Mouse (Mus musculus) C2C12 (cell line): ENCODE results near the gene Tdg. TPM values are rescaled to one million over a fixed set of nuclear protein-coding genes. Genes with fewer than 3 reads are reported as not detected.

Experiments
- H3K27me3 ChIP-seq: one replicate; pipeline ENCODE4 v1.6.1; 2011; ENCODE audit not compliant: control insufficient read depth, insufficient read depth, insufficient read length
- H3K36me3 ChIP-seq: one replicate; pipeline ENCODE4 v1.6.1; 2011; ENCODE audit not compliant: control insufficient read depth, insufficient read depth
- H3K4me3 ChIP-seq: one replicate; pipeline ENCODE4 v1.5.1; 2011; ENCODE audit warnings: mild to moderate bottlenecking, control low read depth; ENCODE audit not compliant: poor library complexity, insufficient read depth, severe bottlenecking
- H3K79me2 ChIP-seq: one replicate; pipeline ENCODE4 v1.6.1; 2011; ENCODE audit not compliant: control insufficient read depth, insufficient read depth
- H3K79me3 ChIP-seq: one replicate; pipeline ENCODE4 v1.6.1; 2011; ENCODE audit warnings: low read depth, control low read depth
- H3ac ChIP-seq: one replicate; pipeline ENCODE3; 2011; ENCODE audit warnings: low read depth; ENCODE audit not compliant: control insufficient read depth, insufficient read length
- CEBPB ChIP-seq: IDR thresholded peaks from one replicate; pipeline ENCODE4 v1.6.1; 2011; ENCODE audit warnings: low read depth, mild to moderate bottlenecking, control low read depth, moderate library complexity
- CTCF ChIP-seq: IDR thresholded peaks from one replicate; pipeline ENCODE4 v1.5.1; 2011; ENCODE audit not compliant: control insufficient read depth, insufficient read depth, insufficient read length
- FOSL1 ChIP-seq: IDR thresholded peaks from one replicate; pipeline ENCODE4 v1.8.0; 2011; ENCODE audit warnings: mild to moderate bottlenecking, low read length; ENCODE audit not compliant: poor library complexity, insufficient read depth, severe bottlenecking
- MAX ChIP-seq: IDR thresholded peaks from one replicate; pipeline ENCODE4 v1.6.1; 2011; ENCODE audit warnings: mild to moderate bottlenecking, control low read depth
- MYOD1 ChIP-seq: IDR thresholded peaks from one replicate; pipeline ENCODE4 v1.6.1; 2011; ENCODE audit warnings: low read depth; ENCODE audit not compliant: control insufficient read depth, insufficient read length
- MYOG ChIP-seq: IDR thresholded peaks from one replicate; pipeline ENCODE4 v1.6.1; 2011; ENCODE audit not compliant: control insufficient read depth, insufficient read length; ENCODE audit errors: extremely low read depth
- USF1 ChIP-seq: IDR thresholded peaks from one replicate; pipeline ENCODE4 v1.6.1; 2011; ENCODE audit warnings: low read depth, mild to moderate bottlenecking, control low read depth, moderate library complexity
- polyA plus RNA-seq: library from polyadenylated mRNA; unstranded; fragments of >200 nt; fragmentation: generic; extraction: Trizol; gene quantifications from one replicate; pipeline ENCODE4 v1.2.1, GENCODE M21; 2012; ENCODE audit warnings: missing spikeins

The Tdg gene
- polyA plus RNA-seq, 1 experiment = 18.5 TPM

- H3K4me3 ChIP-seq = peak overlapping the region; percentile 21
- no peaks in the 10 kb centered on the region for H3K27me3 ChIP-seq
- H3K36me3 ChIP-seq = no peaks in the 10 kb centered on the region
- no peak overlapping the region for H3ac ChIP-seq
- no peaks in the 10 kb centered on the region for H3K79me2 ChIP-seq
- TF ChIP-seq FOSL1 (peak; percentile 86), CEBPB (no peak), MYOD1 (peak; percentile 14)
- no peaks in the 10 kb centered on the region for H3K79me3 ChIP-seq
Measured at GRCm38 (mm10) chr10:82689681-82690211, 60.1 kb downstream of the Tdg start.

- H3K4me3 ChIP-seq = peak within 1 kb of the TSS; percentile 21
- H3K27me3 ChIP-seq = no peaks in the 10 kb centered on the region
- peak within 1 kb of the TSS; percentile 8 for H3ac ChIP-seq
- TF ChIP-seq MYOD1 (peak; percentile 98), CTCF (no peak), MAX (peak; percentile 74), USF1 (no peak)
- no peaks in the 10 kb centered on the region for H3K79me2 ChIP-seq
- H3K36me3 ChIP-seq = no peaks in the 10 kb centered on the region
- H3K79me3 ChIP-seq = no peaks in the 10 kb centered on the region
Measured at GRCm38 (mm10) chr10:82690494-82690893, 60.9 kb downstream of the Tdg start, which contains the start of gene Glt8d2. Gene Glt8d2 (minus strand): TSS chr10:82690650.

- Histone ChIP-seq H3K79me3 (peaks cover 12% of the 10 kb centered on the region), H3K79me2 (peaks cover 19% of the 10 kb centered on the region), H3ac (no peak within 1 kb of the TSS), H3K27me3 (no peaks in the 10 kb centered on the region), H3K4me3 (no peak within 1 kb of the TSS), H3K36me3 (no peaks in the 10 kb centered on the region)
- TF ChIP-seq MAX (no peak), MYOG (no peak), CTCF (no peak), FOSL1 (no peak)
Measured at GRCm38 (mm10) chr10:82695956-82696355, 66.3 kb downstream of the Tdg start, which contains the start of gene Hcfc2. Gene Hcfc2 (plus strand): TSS chr10:82696160.

- peaks cover 24% of the 10 kb centered on the region for H3K79me2 ChIP-seq
- TF ChIP-seq MAX = no peak
- no peak overlapping the region for H3K4me3 ChIP-seq
- no peak overlapping the region for H3ac ChIP-seq
- H3K79me3 ChIP-seq = peaks cover 12% of the 10 kb centered on the region
- H3K27me3 ChIP-seq = no peaks in the 10 kb centered on the region
- H3K36me3 ChIP-seq = peaks cover 5% of the 10 kb centered on the region
Measured at GRCm38 (mm10) chr10:82696453-82697079, 66.9 kb downstream of the Tdg start.

- H3K27me3 ChIP-seq = no peaks in the 10 kb centered on the region
- H3K79me2 ChIP-seq = peaks cover 24% of the 10 kb centered on the region
- no peak overlapping the region for H3K4me3 ChIP-seq
- peaks cover 14% of the 10 kb centered on the region for H3K36me3 ChIP-seq
- TF ChIP-seq MAX (no peak), FOSL1 (no peak), MYOG (no peak), CTCF (no peak), MYOD1 (no peak), USF1 (no peak), CEBPB (no peak)
- peaks cover 12% of the 10 kb centered on the region for H3K79me3 ChIP-seq
- H3ac ChIP-seq = no peak overlapping the region
Measured at GRCm38 (mm10) chr10:82697305-82697898, 67.8 kb downstream of the Tdg start.

GRCm38 (mm10) chr10:82698712-82699261, 69.2 kb downstream of the Tdg start:
- peak overlapping the region; percentile 79 for H3ac ChIP-seq
- peaks cover 23% of the 10 kb centered on the region for H3K36me3 ChIP-seq
- H3K79me2 ChIP-seq = peaks cover 24% of the 10 kb centered on the region
- H3K79me3 ChIP-seq = peaks cover 12% of the 10 kb centered on the region
- TF ChIP-seq MAX (peak; percentile 79), USF1 (peak; percentile 86), CEBPB (no peak)
- no peaks in the 10 kb centered on the region for H3K27me3 ChIP-seq
- peak overlapping the region; percentile 93 for H3K4me3 ChIP-seq
